Mouse (Mus musculus): ENCODE measurements around the gene Cdkn2aip.

GRCm38 (mm10) chr8:47753121-47753520 is 39.4 kb upstream of the Cdkn2aip start:
- TF ChIP-seq CTCF (IDR thresholded peaks at IDR 0.05; ENCODE audit: low read depth, low read length) = no peak
- no peak for TF ChIP-seq POLR2A (IDR thresholded peaks at IDR 0.05; ENCODE audit: insufficient read depth, low read length)
- TF ChIP-seq EP300 (IDR thresholded peaks at IDR 0.05; ENCODE audit: insufficient read depth, low read depth, low read length) = no peak
